Mouse (Mus musculus): ENCODE measurements around the gene Ntn3. TPM values are rescaled to one million over a fixed set of nuclear protein-coding genes. Genes with fewer than 3 reads are reported as not detected.

Ntn3 gene
- 3.3 and 3.8 TPM in 2 replicates for polyA plus RNA-seq (2015; fragmentation: Nextera tagmentation; extraction: Ambion mirVana)

- 1% methylated on average over 41 of the region's 43 CpGs for WGBS
- no peaks in the 10 kb centered on the region for H3K9me3 ChIP-seq (ENCODE audit: control insufficient read depth, low read length)
- H3K4me3 ChIP-seq (ENCODE audit: low read length): peak within 1 kb of the TSS; percentile 72
- ATAC-seq (ENCODE audit: low read depth): peak; percentile 63
- H3K9ac ChIP-seq (ENCODE audit: low read length): peak within 1 kb of the TSS; percentile 77
- H3K4me2 ChIP-seq (ENCODE audit: low read depth, low read length): peak within 1 kb of the TSS; percentile 96
- peak within 1 kb of the TSS; percentile 87 for H3K27ac ChIP-seq (ENCODE audit: low read length)
- H3K36me3 ChIP-seq (ENCODE audit: control insufficient read depth, insufficient read depth, low read length): no peaks in the 10 kb centered on the region
- H3K4me1 ChIP-seq (replicated peaks; ENCODE audit: control insufficient read depth, insufficient read depth, low read length): peaks cover 61% of the 10 kb centered on the region
- peaks cover 21% of the 10 kb centered on the region for H3K27me3 ChIP-seq (ENCODE audit: control insufficient read depth, insufficient read depth, low read depth, low read length)
Observed at GRCm38 (mm10) chr17:24209043-24209915, at the start of gene Ntn3. Ntn3 (minus strand) TSS chr17:24209531.

GRCm38 (mm10) chr17:24258981-24259380 is 49.6 kb upstream of the Ntn3 start:
- Histone ChIP-seq H3K27me3 (ENCODE audit: control insufficient read depth, insufficient read depth, low read depth, low read length) (no peaks in the 10 kb centered on the region), H3K4me2 (ENCODE audit: low read depth, low read length) (no peak overlapping the region), H3K9ac (ENCODE audit: low read length) (no peak overlapping the region), H3K4me1 (replicated peaks; ENCODE audit: control insufficient read depth, insufficient read depth, low read length) (no peaks in the 10 kb centered on the region), H3K9me3 (ENCODE audit: control insufficient read depth, low read length) (no peaks in the 10 kb centered on the region; the same call in 1 of the 2 replicates), H3K36me3 (ENCODE audit: control insufficient read depth, insufficient read depth, low read length) (no peaks in the 10 kb centered on the region), H3K27ac (ENCODE audit: low read length) (no peak overlapping the region), H3K4me3 (ENCODE audit: low read length) (no peak overlapping the region)
- WGBS: 53% methylated on average over 4 of the region's 4 CpGs
- no peak for ATAC-seq (ENCODE audit: low read depth)

- H3K4me3 ChIP-seq (ENCODE audit: low read length): no peak overlapping the region
- H3K27ac ChIP-seq (ENCODE audit: low read length): no peak overlapping the region
- no peak overlapping the region; the same call in 1 of the 2 replicates for H3K9ac ChIP-seq (ENCODE audit: low read length)
- 0 out of 2 replicates have a peak overlapping the region, but pooled peaks have one; percentile 72 for H3K4me2 ChIP-seq (ENCODE audit: low read depth, low read length)
- H3K9me3 ChIP-seq (ENCODE audit: control insufficient read depth, low read length): no peaks in the 10 kb centered on the region
- peaks cover 17% of the 10 kb centered on the region for H3K36me3 ChIP-seq (ENCODE audit: control insufficient read depth, insufficient read depth, low read length)
- WGBS: 98% methylated on average over 2 of the region's 2 CpGs
- ATAC-seq (ENCODE audit: low read depth): no peak
- peaks cover 10% of the 10 kb centered on the region for H3K4me1 ChIP-seq (replicated peaks; ENCODE audit: control insufficient read depth, insufficient read depth, low read length)
- H3K27me3 ChIP-seq (ENCODE audit: control insufficient read depth, insufficient read depth, low read depth, low read length): no peaks in the 10 kb centered on the region
Observed at GRCm38 (mm10) chr17:24252329-24252728, 43.0 kb upstream of the Ntn3 start.

GRCm38 (mm10) chr17:24251320-24252069 is 42.2 kb upstream of the Ntn3 start, which contains the start of gene Ccnf:
Ccnf (minus strand) TSS chr17:24251484.
- H3K27me3 ChIP-seq (ENCODE audit: control insufficient read depth, insufficient read depth, low read depth, low read length): no peaks in the 10 kb centered on the region
- H3K4me1 ChIP-seq (replicated peaks; ENCODE audit: control insufficient read depth, insufficient read depth, low read length): peaks cover 10% of the 10 kb centered on the region
- no peaks in the 10 kb centered on the region for H3K9me3 ChIP-seq (ENCODE audit: control insufficient read depth, low read length)
- peak; percentile 100 for ATAC-seq (ENCODE audit: low read depth)
- WGBS: under 1% methylated on average over 38 of the region's 48 CpGs
- H3K36me3 ChIP-seq (ENCODE audit: control insufficient read depth, insufficient read depth, low read length): peaks cover 23% of the 10 kb centered on the region
- H3K27ac ChIP-seq (ENCODE audit: low read length): peak within 1 kb of the TSS; percentile 77
- H3K4me3 ChIP-seq (ENCODE audit: low read length): peak within 1 kb of the TSS; percentile 66
- peak within 1 kb of the TSS; percentile 72 for H3K4me2 ChIP-seq (ENCODE audit: low read depth, low read length)
- peak within 1 kb of the TSS; percentile 86 for H3K9ac ChIP-seq (ENCODE audit: low read length)

GRCm38 (mm10) chr17:24250988-24251319 is 41.6 kb upstream of the Ntn3 start:
- peak overlapping the region; percentile 76 for H3K9ac ChIP-seq (ENCODE audit: low read length)
- peaks cover 27% of the 10 kb centered on the region for H3K36me3 ChIP-seq (ENCODE audit: control insufficient read depth, insufficient read depth, low read length)
- peak overlapping the region; percentile 66 for H3K4me3 ChIP-seq (ENCODE audit: low read length)
- ATAC-seq (ENCODE audit: low read depth): no peak
- H3K9me3 ChIP-seq (ENCODE audit: control insufficient read depth, low read length): no peaks in the 10 kb centered on the region
- under 1% methylated on average over 32 of the region's 32 CpGs for WGBS
- H3K27ac ChIP-seq (ENCODE audit: low read length): peak overlapping the region; percentile 54
- H3K4me1 ChIP-seq (replicated peaks; ENCODE audit: control insufficient read depth, insufficient read depth, low read length): peaks cover 10% of the 10 kb centered on the region
- H3K4me2 ChIP-seq (ENCODE audit: low read depth, low read length): peak overlapping the region; percentile 69
- no peaks in the 10 kb centered on the region for H3K27me3 ChIP-seq (ENCODE audit: control insufficient read depth, insufficient read depth, low read depth, low read length)

- no peak overlapping the region for H3K9ac ChIP-seq (ENCODE audit: low read length)
- no peak overlapping the region for H3K4me3 ChIP-seq (ENCODE audit: low read length)
- H3K27ac ChIP-seq (ENCODE audit: low read length): no peak overlapping the region
- no peaks in the 10 kb centered on the region for H3K27me3 ChIP-seq (ENCODE audit: control insufficient read depth, insufficient read depth, low read depth, low read length)
- H3K4me1 ChIP-seq (replicated peaks; ENCODE audit: control insufficient read depth, insufficient read depth, low read length): peaks cover 10% of the 10 kb centered on the region
- H3K36me3 ChIP-seq (ENCODE audit: control insufficient read depth, insufficient read depth, low read length): peaks cover 44% of the 10 kb centered on the region
- ATAC-seq (ENCODE audit: low read depth): no peak
- peaks cover 6% of the 10 kb centered on the region for H3K9me3 ChIP-seq (ENCODE audit: control insufficient read depth, low read length)
- WGBS: 98% methylated on average over 2 of the region's 2 CpGs
- no peak overlapping the region for H3K4me2 ChIP-seq (ENCODE audit: low read depth, low read length)
Observed at GRCm38 (mm10) chr17:24248641-24249040, 39.3 kb upstream of the Ntn3 start.

- Histone ChIP-seq H3K4me1 (replicated peaks; ENCODE audit: control insufficient read depth, insufficient read depth, low read length) (no peaks in the 10 kb centered on the region), H3K27ac (ENCODE audit: low read length) (no peak overlapping the region), H3K4me2 (ENCODE audit: low read depth, low read length) (no peak overlapping the region), H3K9ac (ENCODE audit: low read length) (no peak overlapping the region), H3K36me3 (ENCODE audit: control insufficient read depth, insufficient read depth, low read length) (peaks cover 82% of the 10 kb centered on the region), H3K27me3 (ENCODE audit: control insufficient read depth, insufficient read depth, low read depth, low read length) (no peaks in the 10 kb centered on the region), H3K4me3 (ENCODE audit: low read length) (no peak overlapping the region), H3K9me3 (ENCODE audit: control insufficient read depth, low read length) (peaks cover 8% of the 10 kb centered on the region)
- 98% methylated on average over 8 of the region's 8 CpGs for whole genome bisulfite sequencing
- ATAC-seq (ENCODE audit: low read depth): no peak
Observed at GRCm38 (mm10) chr17:24244061-24244460, 34.7 kb upstream of the Ntn3 start.

- Histone ChIP-seq H3K9me3 (ENCODE audit: control insufficient read depth, low read length) (peaks cover 8% of the 10 kb centered on the region), H3K27me3 (ENCODE audit: control insufficient read depth, insufficient read depth, low read depth, low read length) (no peaks in the 10 kb centered on the region), H3K36me3 (ENCODE audit: control insufficient read depth, insufficient read depth, low read length) (peaks cover 82% of the 10 kb centered on the region), H3K9ac (ENCODE audit: low read length) (no peak overlapping the region), H3K4me3 (ENCODE audit: low read length) (no peak overlapping the region), H3K27ac (ENCODE audit: low read length) (no peak overlapping the region), H3K4me2 (ENCODE audit: low read depth, low read length) (no peak overlapping the region), H3K4me1 (replicated peaks; ENCODE audit: control insufficient read depth, insufficient read depth, low read length) (no peaks in the 10 kb centered on the region)
- 87% methylated on average over 4 of the region's 4 CpGs for WGBS
- no peak for ATAC-seq (ENCODE audit: low read depth)
Observed at GRCm38 (mm10) chr17:24243311-24243969, 34.1 kb upstream of the Ntn3 start.

GRCm38 (mm10) chr17:24236921-24237320 is 27.6 kb upstream of the Ntn3 start:
- Histone ChIP-seq H3K27ac (ENCODE audit: low read length) (no peak overlapping the region), H3K4me3 (ENCODE audit: low read length) (no peak overlapping the region), H3K9me3 (ENCODE audit: control insufficient read depth, low read length) (no peaks in the 10 kb centered on the region), H3K36me3 (ENCODE audit: control insufficient read depth, insufficient read depth, low read length) (peaks cover 86% of the 10 kb centered on the region), H3K4me2 (ENCODE audit: low read depth, low read length) (no peak overlapping the region), H3K4me1 (replicated peaks; ENCODE audit: control insufficient read depth, insufficient read depth, low read length) (no peaks in the 10 kb centered on the region), H3K9ac (ENCODE audit: low read length) (no peak overlapping the region), H3K27me3 (ENCODE audit: control insufficient read depth, insufficient read depth, low read depth, low read length) (no peaks in the 10 kb centered on the region)
- ATAC-seq (ENCODE audit: low read depth): no peak
- 87% methylated on average over 7 of the region's 7 CpGs for WGBS
